In the genomic region with DNA sequence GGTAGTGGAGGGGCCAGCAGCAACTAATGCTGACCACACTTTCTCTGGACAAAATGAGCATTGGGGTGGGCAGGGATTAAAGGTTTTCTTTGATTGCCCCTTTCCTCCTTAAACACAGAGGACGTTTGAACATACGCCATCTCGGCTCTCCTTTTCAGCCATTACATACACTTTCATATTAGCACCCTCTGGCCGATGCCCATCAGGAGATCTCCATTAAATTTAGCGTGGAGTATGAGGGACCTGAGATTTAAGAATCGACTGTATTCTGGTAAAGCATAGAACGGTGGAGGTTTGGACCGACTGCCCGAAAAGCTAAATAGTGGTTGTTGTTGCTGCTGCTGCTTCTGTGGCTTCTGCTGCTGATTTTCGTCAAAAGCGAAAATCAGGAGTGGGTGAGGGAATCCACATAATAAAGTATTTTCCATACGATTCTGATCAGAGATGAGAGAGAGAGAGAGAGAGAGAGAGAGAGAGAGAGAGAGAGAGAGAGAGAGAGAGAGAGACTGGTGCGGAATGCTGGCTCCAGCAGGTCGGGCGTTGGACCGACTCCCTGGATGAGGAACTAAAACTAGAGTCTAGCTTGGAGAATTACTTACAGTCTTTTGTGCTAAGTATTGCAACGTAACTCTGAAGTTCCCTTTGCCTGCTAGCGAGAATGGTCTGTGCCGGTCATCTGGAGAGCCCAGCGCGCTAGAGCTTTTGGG, we compare ENCODE assay signal across 8 mouse cellular contexts. TPM values are rescaled to one million over a fixed set of nuclear protein-coding genes. Genes with fewer than 3 reads are reported as not detected.
DNase-seq lines count a peak whose midpoint lies in the region; ATAC-seq lines count a peak whose summit lies in the region.

No protein-coding gene starts in this region.

- WGBS in kidney, embryonic 14.5 days = 2% methylated on average over 21 of the region's 21 CpGs
- under 1% methylated on average over 21 of the region's 21 CpGs for WGBS in forebrain, embryonic 13.5 days

- H3K4me2 ChIP-seq in kidney, embryonic 14.5 days (replicated peaks; ENCODE audit: low read depth, low read length) = no peak overlapping the region; the same call in 1 of the 2 replicates
- H3K4me2 ChIP-seq in forebrain, embryonic 13.5 days = peak overlapping the region; percentile 25

- no peak for ATAC-seq in kidney, embryonic 14.5 days (ENCODE audit: low FRiP score, low TSS enrichment)
- ATAC-seq in forebrain, embryonic 13.5 days = no peak

- DNase-seq in kidney, postnatal 36 days = no peak
- peak; percentile 24 to 45 for DNase-seq in kidney, postnatal 4 days
- DNase-seq in retina, postnatal 1 day = peak; percentile 55
- DNase-seq in urinary bladder, postnatal 36 days (ENCODE audit: low spot score in 2 of 2) = no peak
- no peak for DNase-seq in thymus, postnatal 14 days
- DNase-seq in adrenal gland, postnatal 4 days (ENCODE audit: low spot score in 2 of 2) = no peak

- no peaks in the 10 kb centered on the region for H3K36me3 ChIP-seq in kidney, embryonic 14.5 days (ENCODE audit: control insufficient read depth, insufficient read depth, low read length)
- H3K36me3 ChIP-seq in forebrain, embryonic 13.5 days (ENCODE audit: poor library complexity, severe bottlenecking) = no peaks in the 10 kb centered on the region

- H3K9ac ChIP-seq in kidney, embryonic 14.5 days (ENCODE audit: low read depth, low read length) = no peak overlapping the region
- H3K9ac ChIP-seq in forebrain, embryonic 13.5 days = no peak overlapping the region

- H3K4me3 ChIP-seq in kidney, embryonic 14.5 days (ENCODE audit: low read length) = peak overlapping the region; percentile 16; the same call in 1 of the 2 replicates
- H3K4me3 ChIP-seq in forebrain, embryonic 13.5 days = peak overlapping the region; percentile 30

- peaks cover 4% of the 10 kb centered on the region; the same call in 1 of the 2 replicates for H3K4me1 ChIP-seq in kidney, embryonic 14.5 days (ENCODE audit: control insufficient read depth, insufficient read depth, low read length)
- H3K4me1 ChIP-seq in forebrain, embryonic 13.5 days = peaks cover 35% of the 10 kb centered on the region

- no peaks in the 10 kb centered on the region for H3K9me3 ChIP-seq in kidney, embryonic 14.5 days (ENCODE audit: control insufficient read depth, low read length)
- no peaks in the 10 kb centered on the region for H3K9me3 ChIP-seq in forebrain, embryonic 13.5 days (replicated peaks)

- peaks cover 90% of the 10 kb centered on the region for H3K27me3 ChIP-seq in kidney, embryonic 14.5 days (ENCODE audit: control insufficient read depth, insufficient read depth, low read length)
- peaks cover 90% of the 10 kb centered on the region for H3K27me3 ChIP-seq in forebrain, embryonic 13.5 days

- H3K27ac ChIP-seq in kidney, embryonic 14.5 days (ENCODE audit: low read depth, low read length) = no peak overlapping the region
- H3K27ac ChIP-seq in forebrain, embryonic 13.5 days = peak overlapping the region; percentile 45; the same call in 1 of the 2 replicates

RNA-seq across cellular contexts. Expression of a gene that starts 1.2 kb away (rescaled TPM):
- not detected in 2 replicates for polyA plus RNA-seq in kidney, embryonic 14.5 days (2014; fragmentation: Nextera tagmentation; extraction: Ambion mirVana)
- polyA plus RNA-seq in forebrain, embryonic 13.5 days (2015; fragmentation: Nextera tagmentation; extraction: Ambion mirVana) = 15.7 and 24.5 TPM in 2 replicates
- total RNA-seq in adrenal gland, postnatal 4 days (2021) = under 1 TPM; 0.34 to 0.50 TPM

Comparison
In these comparisons a context has a peak if more than half of its experiments do, and no peak if none do; other contexts are left out.
1. DNase-seq: peak in kidney, postnatal 4 days (2 of 2) and retina, postnatal 1 day (single experiment); none in kidney, postnatal 36 days (0 of 2), urinary bladder, postnatal 36 days (0 of 2), thymus, postnatal 14 days (single experiment) and adrenal gland, postnatal 4 days (0 of 2).
2. RNA of a gene that starts 1.2 kb away (polyA plus RNA-seq): 15.7 to 24.5 TPM in forebrain, embryonic 13.5 days; not detected in kidney, embryonic 14.5 days; every median in the first group is over 10 times any median in the second.